Comparison of ENCODE assay signal across 9 mouse cellular contexts in the genomic region with DNA sequence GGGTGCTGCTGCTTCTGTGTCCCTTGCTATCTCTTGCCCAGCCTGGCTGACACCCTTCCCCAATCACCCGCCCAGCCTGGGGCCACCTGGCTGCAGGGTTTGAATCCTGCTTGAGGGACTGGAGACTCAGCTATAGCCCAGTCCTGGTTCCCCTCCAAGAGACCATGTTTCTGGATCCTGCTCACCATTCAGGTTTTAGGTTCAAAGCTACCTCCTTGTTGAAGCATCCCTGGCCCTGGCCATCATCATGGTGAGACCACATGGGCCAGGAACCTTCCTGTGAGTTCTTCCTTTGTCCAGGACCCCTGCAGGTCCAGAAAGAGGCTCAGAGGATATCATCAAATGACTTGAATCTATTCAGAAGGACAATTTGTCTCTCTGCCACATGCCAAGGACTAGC. TPM values are rescaled to one million over a fixed set of nuclear protein-coding genes. Genes with fewer than 3 reads are reported as not detected.
DNase-seq lines count a peak whose midpoint lies in the region; ATAC-seq lines count a peak whose summit lies in the region.
"Had no signal": no experiment of that assay in that cellular context is flagged by ENCODE, and none has a peak within 500 bp of the region (broad histone marks: within the 10 kb centered on the region; RNA-seq: fewer than 3 reads in every experiment).

No protein-coding gene starts in this region.

- WGBS in heart, embryonic 10.5 days: 72% methylated on average over 1 of the region's 1 CpGs
- 94% methylated on average over 1 of the region's 1 CpGs for WGBS in embryonic facial prominence, embryonic 10.5 days
- WGBS in heart, embryonic 16.5 days: 89% methylated on average over 1 of the region's 1 CpGs
- 83% methylated on average over 1 of the region's 1 CpGs for WGBS in midbrain, embryonic 11.5 days

- no peaks in the 10 kb centered on the region for H3K9me3 ChIP-seq in heart, embryonic 10.5 days
- H3K9me3 ChIP-seq in embryonic facial prominence, embryonic 10.5 days: no peaks in the 10 kb centered on the region
- H3K9me3 ChIP-seq in heart, embryonic 16.5 days (replicated peaks; ENCODE audit: control insufficient read depth, low read length): peaks cover 3% of the 10 kb centered on the region; the same call in 1 of the 2 replicates
- H3K9me3 ChIP-seq in midbrain, embryonic 11.5 days (ENCODE audit: control insufficient read depth, low read length): no peaks in the 10 kb centered on the region

- intact Hi-C loops in heart, postnatal 10 days (cut with DNase I): loop anchor here (2.0 kb wide), 1 partner anchor 37 kb away; no protein-coding TSS in a partner anchor

- H3K36me3 ChIP-seq in heart, embryonic 10.5 days: no peaks in the 10 kb centered on the region
- H3K36me3 ChIP-seq in embryonic facial prominence, embryonic 10.5 days (replicated peaks): no peaks in the 10 kb centered on the region
- H3K36me3 ChIP-seq in heart, embryonic 16.5 days (ENCODE audit: control insufficient read depth, insufficient read depth): no peaks in the 10 kb centered on the region
- H3K36me3 ChIP-seq in midbrain, embryonic 11.5 days (ENCODE audit: control insufficient read depth, insufficient read depth, low read length): no peaks in the 10 kb centered on the region

- peak overlapping the region; percentile 65; the same call in 1 of the 2 replicates for H3K9ac ChIP-seq in heart, embryonic 16.5 days (ENCODE audit: low read length)
- peak overlapping the region; percentile 68; the same call in 1 of the 2 replicates for H3K9ac ChIP-seq in midbrain, embryonic 11.5 days (ENCODE audit: low read length)

- DNase-seq in heart, embryonic 10.5 days (ENCODE audit: low spot score): no peak
- no peak for DNase-seq in heart, postnatal 10 days
- no peak for DNase-seq in embryonic facial prominence, embryonic 10.5 days (ENCODE audit: low spot score)
- DNase-seq in midbrain, embryonic 11.5 days (ENCODE audit: low spot score, missing footprints): no peak
- DNase-seq in right cerebral cortex, adult 18-20 months: no peak
- no peak for DNase-seq in layer of hippocampus, adult 18-20 months (ENCODE audit: low spot score in 2 of 2)

- peaks cover 84% of the 10 kb centered on the region for H3K4me1 ChIP-seq in heart, embryonic 10.5 days
- H3K4me1 ChIP-seq in embryonic facial prominence, embryonic 10.5 days: peaks cover 89% of the 10 kb centered on the region
- peaks cover 41% of the 10 kb centered on the region for H3K4me1 ChIP-seq in heart, embryonic 16.5 days (ENCODE audit: control insufficient read depth, insufficient read depth, low read length)
- H3K4me1 ChIP-seq in midbrain, embryonic 11.5 days (ENCODE audit: control insufficient read depth, insufficient read depth, low read length): peaks cover 53% of the 10 kb centered on the region

- H3K27me3 ChIP-seq in heart, embryonic 10.5 days (ENCODE audit: insufficient read depth, poor library complexity, severe bottlenecking): no peaks in the 10 kb centered on the region
- no peaks in the 10 kb centered on the region for H3K27me3 ChIP-seq in embryonic facial prominence, embryonic 10.5 days (replicated peaks; ENCODE audit: low read depth, poor library complexity, severe bottlenecking)
- H3K27me3 ChIP-seq in heart, embryonic 16.5 days (ENCODE audit: control insufficient read depth, insufficient read depth, low read length): no peaks in the 10 kb centered on the region
- no peaks in the 10 kb centered on the region for H3K27me3 ChIP-seq in midbrain, embryonic 11.5 days (ENCODE audit: control insufficient read depth, insufficient read depth, low read length)

- H3K4me3 ChIP-seq in heart, embryonic 10.5 days: peak overlapping the region; percentile 46; the same call in 1 of the 2 replicates
- H3K4me3 ChIP-seq in embryonic facial prominence, embryonic 10.5 days: 0 out of 2 replicates have a peak overlapping the region, but pooled peaks have one; percentile 35
- H3K4me3 ChIP-seq in heart, embryonic 16.5 days (ENCODE audit: low read length): no peak overlapping the region
- no peak overlapping the region for H3K4me3 ChIP-seq in midbrain, embryonic 11.5 days (ENCODE audit: low read depth, low read length)

- no peak overlapping the region; the same call in 1 of the 2 replicates for H3K4me2 ChIP-seq in heart, embryonic 16.5 days (ENCODE audit: low read depth, low read length)
- no peak overlapping the region for H3K4me2 ChIP-seq in midbrain, embryonic 11.5 days

- peak overlapping the region; percentile 97 for H3K27ac ChIP-seq in heart, embryonic 10.5 days
- peak overlapping the region; percentile 96 for H3K27ac ChIP-seq in embryonic facial prominence, embryonic 10.5 days (replicated peaks)
- peak overlapping the region; percentile 90 for H3K27ac ChIP-seq in heart, embryonic 16.5 days (ENCODE audit: low read length)
- H3K27ac ChIP-seq in midbrain, embryonic 11.5 days (ENCODE audit: low read depth, low read length): peak overlapping the region; percentile 97

- no peak for ATAC-seq in heart, embryonic 16.5 days (replicated peaks; ENCODE audit: extremely low read depth, insufficient read depth, low FRiP score)
- ATAC-seq in midbrain, embryonic 11.5 days (ENCODE audit: low FRiP score): no peak
- no peak for ATAC-seq in activated CD4-positive, CD25-positive, alpha-beta regulatory T cell, adult 4 months

RNA-seq across cellular contexts. Expression of a gene that starts 57.0 kb away (rescaled TPM):
- polyA plus RNA-seq in heart, embryonic 10.5 days (2016; fragmentation: Nextera tagmentation; extraction: Ambion mirVana): 1.2 and 1.4 TPM in 2 replicates
- 1 to 10 TPM; 1.9 to 3.1 TPM for total RNA-seq in heart, postnatal 10 days (2021)
- 0.44 and 0.86 TPM in 2 replicates for polyA plus RNA-seq in embryonic facial prominence, embryonic 10.5 days (2016; fragmentation: Nextera tagmentation; extraction: Ambion mirVana)
- polyA plus RNA-seq in heart, embryonic 16.5 days (2015; fragmentation: Nextera tagmentation; extraction: Ambion mirVana): 1.4 TPM in 2 replicates
- 0.21 and 0.74 TPM in 2 replicates for polyA plus RNA-seq in midbrain, embryonic 11.5 days (2014; fragmentation: Nextera tagmentation; extraction: Ambion mirVana)
- total RNA-seq in layer of hippocampus, adult 18-20 months (2021): 1 to 10 TPM; 4.5 to 5.3 TPM
- polyA plus RNA-seq in activated CD4-positive, CD25-positive, alpha-beta regulatory T cell, adult 4 months (2017; shearing (Covaris generic)): 1 to 10 TPM; 1.2 to 2.0 TPM
- polyA plus RNA-seq: small intestine, adult 2 months had no signal

Comparison
In these comparisons a context has a peak if more than half of its experiments do, and no peak if none do; other contexts are left out.
1. H3K4me3 ChIP-seq: peak in heart, embryonic 10.5 days (single experiment) and embryonic facial prominence, embryonic 10.5 days (single experiment); none in heart, embryonic 16.5 days (single experiment) and midbrain, embryonic 11.5 days (single experiment).
2. Peak in every context shown above with its lines, with median percentiles within 50 percentile points of each other: H3K27ac ChIP-seq.